Mouse (Mus musculus): ENCODE data around the gene Nudcd3.

DNA sequence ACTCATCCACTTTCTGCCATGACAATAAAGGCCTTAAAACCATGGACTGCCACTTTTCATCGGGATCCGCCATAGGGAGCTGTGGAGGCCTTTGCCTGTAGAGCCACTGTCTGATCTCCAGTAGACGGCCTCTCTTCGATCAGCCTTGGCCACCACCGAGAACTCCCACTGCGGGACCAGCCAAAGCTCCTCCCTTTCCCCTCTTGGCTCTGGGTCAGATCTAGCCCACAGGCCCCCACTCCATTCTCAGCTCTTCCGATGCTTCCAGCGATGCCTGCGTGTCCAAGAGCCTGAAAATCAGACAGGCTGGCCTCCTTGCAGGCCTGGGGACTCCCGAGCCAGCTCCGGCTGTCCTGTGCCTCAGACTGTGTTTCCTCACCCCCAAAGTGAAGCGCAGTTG is 33.9 kb downstream of the Nudcd3 start:
- TF ChIP-seq CTCF (conservative IDR thresholded peaks at IDR 0.05 in 1 of 2, IDR thresholded peaks at IDR 0.05 in 1 of 2; ENCODE audit: low read depth in 2 of 2, low read length in 2 of 2) (no peak), USF1 (IDR thresholded peaks at IDR 0.05; ENCODE audit: low read depth, low read length) (no peak), JUN (IDR thresholded peaks at IDR 0.05; ENCODE audit: insufficient read depth, low read depth, low read length) (no peak), E2F4 (IDR thresholded peaks at IDR 0.05; ENCODE audit: insufficient replicate concordance, low read depth, low read length) (no peak), CHD2 (IDR thresholded peaks at IDR 0.05; ENCODE audit: low read length) (no peak), MAX (IDR thresholded peaks at IDR 0.05; ENCODE audit: low read length) (no peak), GABPA (IDR thresholded peaks at IDR 0.05; ENCODE audit: insufficient replicate concordance, low read depth, low read length) (no peak), HCFC1 (IDR thresholded peaks at IDR 0.05; ENCODE audit: low read depth, low read length) (no peak), ELF1 (IDR thresholded peaks at IDR 0.05; ENCODE audit: low read depth, low read length) (no peak)
